Mouse (Mus musculus) large intestine, adult 2 months (tissue): ENCODE data around the gene Dock4. TPM values are rescaled to one million over a fixed set of nuclear protein-coding genes. Genes with fewer than 3 reads are reported as not detected.

Experiments used
- DNase-seq: peaks from one replicate; pipeline ENCODE4 v3.0.0-alpha.2; 2012; ENCODE audit warnings: low read depth, low spot score
- WGBS: fragments of 180-500 bp; shearing (Covaris S2); methylation state at CpG from one replicate; pipeline ENCODE4 v1.1.7; 2018; 5-methylcytosine and 5-hydroxymethylcytosine counted together
- polyA plus RNA-seq: library from polyadenylated mRNA; depleted of rRNA; stranded (reverse); fragments of >200 nt; gene quantifications from 2 replicates; pipeline ENCODE4 v1.2.3, GENCODE M21; 2012; rRNA removed

Gene Dock4
- polyA plus RNA-seq = 0.69 and 1.1 TPM in 2 replicates

- WGBS = under 1% methylated on average over 80 of the region's 80 CpGs
- peak; percentile 98 for DNase-seq
These were observed at the start of gene Dock4, which contains the start of gene Zfp277 for GRCm38 (mm10) chr12:40445648-40446449. Gene Dock4 (plus strand): TSS chr12:40445952. Gene Zfp277 (minus strand): TSS chr12:40445902.

GRCm38 (mm10) chr12:40398916-40399315 lies 46.8 kb upstream of the Dock4 start:
- WGBS = 96% methylated on average over 2 of the region's 2 CpGs
- DNase-seq = no peak

GRCm38 (mm10) chr12:40399386-40399785 lies 46.4 kb upstream of the Dock4 start:
- no peak for DNase-seq
- WGBS = 100% methylated on average over 2 of the region's 2 CpGs

GRCm38 (mm10) chr12:40399812-40400211 lies 45.9 kb upstream of the Dock4 start:
- DNase-seq = no peak
- WGBS = 96% methylated on average over 10 of the region's 10 CpGs

- DNase-seq = no peak
- WGBS = 83% methylated on average over 5 of the region's 5 CpGs
These were observed 31.0 kb upstream of the Dock4 start for GRCm38 (mm10) chr12:40414682-40415311.

GRCm38 (mm10) chr12:40415312-40415925 lies 30.3 kb upstream of the Dock4 start:
- WGBS = 73% methylated on average over 8 of the region's 8 CpGs
- no peak for DNase-seq

GRCm38 (mm10) chr12:40417257-40417656 lies 28.5 kb upstream of the Dock4 start:
- no peak for DNase-seq
- 82% methylated on average over 4 of the region's 4 CpGs for WGBS

GRCm38 (mm10) chr12:40424991-40425390 lies 20.8 kb upstream of the Dock4 start:
- DNase-seq = no peak
- WGBS = 90% methylated on average over 1 of the region's 1 CpGs

GRCm38 (mm10) chr12:40427606-40428005 lies 18.1 kb upstream of the Dock4 start:
- DNase-seq = no peak
- WGBS = 82% methylated on average over 10 of the region's 10 CpGs

GRCm38 (mm10) chr12:40429976-40430375 lies 15.8 kb upstream of the Dock4 start:
- DNase-seq = no peak
- 80% methylated on average over 3 of the region's 3 CpGs for WGBS

- 89% methylated on average over 5 of the region's 5 CpGs for WGBS
These were observed 14.7 kb upstream of the Dock4 start for GRCm38 (mm10) chr12:40431075-40431474.

GRCm38 (mm10) chr12:40434101-40434500 lies 11.7 kb upstream of the Dock4 start:
- no peak for DNase-seq
- 30% methylated on average over 3 of the region's 3 CpGs for WGBS

More at GRCm38 (mm10) chr12:40431075-40431474, 14.7 kb upstream of the Dock4 start:
- no peak for DNase-seq

- 79% methylated on average over 2 of the region's 2 CpGs for WGBS
- DNase-seq = no peak
These were observed 7.7 kb upstream of the Dock4 start for GRCm38 (mm10) chr12:40438049-40438448.

- under 1% methylated on average over 16 of the region's 16 CpGs for WGBS
These were observed 546 bp upstream of the Dock4 start for GRCm38 (mm10) chr12:40445206-40445605.

GRCm38 (mm10) chr12:40446450-40447381 lies 964 bp downstream of the Dock4 start:
- no peak for DNase-seq
- WGBS = under 1% methylated on average over 44 of the region's 44 CpGs

More at GRCm38 (mm10) chr12:40445206-40445605, 546 bp upstream of the Dock4 start:
- peak; percentile 28 for DNase-seq

GRCm38 (mm10) chr12:40447561-40448355 lies 2.0 kb downstream of the Dock4 start:
- no peak for DNase-seq
- 40% methylated on average over 10 of the region's 10 CpGs for whole genome bisulfite sequencing

GRCm38 (mm10) chr12:40449119-40449795 lies 3.5 kb downstream of the Dock4 start:
- DNase-seq = no peak
- 89% methylated on average over 9 of the region's 9 CpGs for WGBS

GRCm38 (mm10) chr12:40456517-40456916 lies 10.8 kb downstream of the Dock4 start:
- 85% methylated on average over 2 of the region's 2 CpGs for WGBS
- no peak for DNase-seq
